Mouse (Mus musculus) hindlimb bud, embryonic 11.5 days (tissue): Measurements from ENCODE around the gene Rcor3.

ENCODE experiments used
- DNase-seq: peaks from one replicate; pipeline ENCODE4 v3.0.0-alpha.2; 2012; ENCODE audit warnings: low read depth, low spot score; ENCODE audit errors: extremely low spot score

Gene Rcor3

DNA sequence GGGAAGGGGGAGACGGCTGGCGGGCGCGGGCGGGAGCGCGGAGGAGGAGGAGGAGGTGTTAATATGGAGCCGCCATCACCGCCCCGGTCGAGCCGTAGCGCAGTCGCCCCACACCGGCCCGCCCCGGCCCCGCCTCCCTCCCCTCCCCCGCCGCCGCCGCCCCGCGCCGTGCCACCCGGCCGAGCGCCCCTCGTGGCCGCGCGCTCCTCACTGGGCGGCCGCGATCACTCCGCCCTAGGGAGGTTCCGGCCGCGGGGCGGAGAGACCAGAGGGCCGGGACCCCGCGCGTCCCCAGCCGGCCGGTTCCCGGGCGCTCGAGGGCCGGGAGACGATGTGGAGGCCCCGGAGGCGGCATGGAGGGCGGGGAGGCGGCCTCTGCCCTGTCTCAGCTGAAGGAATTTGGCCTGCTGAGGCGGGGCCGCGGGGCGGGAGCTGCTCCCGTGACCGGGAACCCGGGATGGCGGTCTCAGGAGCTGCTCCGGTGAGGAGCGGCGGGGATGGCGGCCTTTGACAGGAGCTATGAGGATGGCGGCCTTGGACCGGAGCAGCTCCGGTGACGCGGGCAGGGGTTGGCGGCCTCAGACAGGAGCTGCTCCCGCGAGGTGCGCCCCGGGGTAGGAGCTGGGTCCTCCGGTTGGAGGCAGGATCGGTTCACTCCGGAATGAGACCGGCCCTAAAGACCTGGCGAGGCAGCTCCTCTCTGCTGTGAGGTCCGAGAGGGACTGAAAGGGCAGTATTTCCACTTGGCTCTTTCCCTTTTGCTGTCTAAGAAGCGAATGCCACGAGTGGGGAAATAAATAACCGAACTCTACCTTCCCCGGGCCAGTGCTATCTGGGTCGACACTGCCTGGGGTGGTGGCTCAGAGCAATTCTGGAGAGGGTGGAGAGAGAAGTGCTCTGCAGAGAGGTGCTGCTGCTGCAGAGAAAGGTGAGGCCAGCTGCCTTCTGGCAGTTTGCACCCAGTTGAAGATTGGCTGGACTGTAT is at the start of gene Rcor3:
TSS of gene Rcor3 (minus strand) at position 137 of the 985 bp plus-strand sequence.
- DNase-seq = peak; percentile 22

DNA sequence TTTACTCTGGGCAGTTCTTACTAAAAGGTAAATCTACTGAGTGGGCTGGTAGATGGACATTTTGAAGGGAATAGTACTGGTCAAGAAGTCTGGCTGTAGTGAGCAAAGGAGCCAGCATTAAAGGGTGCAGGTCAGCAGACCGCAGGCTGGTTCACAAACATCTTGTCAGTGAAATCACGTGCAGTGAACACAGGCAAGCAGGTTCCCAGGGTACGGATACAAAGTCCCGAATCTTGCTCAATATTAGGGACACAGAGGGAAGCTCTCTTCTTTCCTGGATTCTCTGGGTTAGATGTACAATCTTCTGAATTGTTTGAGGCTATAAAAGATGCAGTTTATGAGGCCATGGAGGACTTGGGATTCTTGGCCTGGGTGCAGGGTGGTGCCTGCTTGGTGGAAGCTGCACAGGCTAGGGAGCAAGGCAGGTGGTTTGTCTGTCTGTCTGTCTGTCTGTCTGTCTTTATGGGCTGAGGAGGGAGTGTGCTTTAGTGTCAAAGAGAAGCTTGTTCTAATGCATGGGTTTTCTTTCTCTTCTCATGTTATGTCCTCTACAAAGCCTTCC is 43.9 kb upstream of the Rcor3 start:
- no peak for DNase-seq

DNA sequence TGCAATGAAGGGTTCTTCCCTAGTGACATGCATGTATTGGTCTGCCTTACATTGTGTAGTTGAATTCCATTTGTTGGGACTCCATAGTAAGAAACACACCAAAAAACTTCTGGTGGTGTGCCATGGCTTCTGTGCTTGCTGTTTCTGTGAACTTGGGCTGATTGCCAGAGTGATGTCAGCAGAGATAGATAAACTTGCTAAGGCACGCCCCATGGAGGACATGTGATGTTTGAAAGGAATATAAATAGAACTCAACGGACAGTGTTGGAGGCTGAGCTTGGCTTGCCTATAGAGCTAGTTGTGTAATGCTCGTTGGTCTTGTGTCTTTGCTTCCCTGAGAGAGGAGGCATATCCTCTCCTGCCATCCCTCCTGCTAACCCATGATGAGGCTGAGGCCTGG is 42.0 kb upstream of the Rcor3 start:
- DNase-seq = no peak

DNA sequence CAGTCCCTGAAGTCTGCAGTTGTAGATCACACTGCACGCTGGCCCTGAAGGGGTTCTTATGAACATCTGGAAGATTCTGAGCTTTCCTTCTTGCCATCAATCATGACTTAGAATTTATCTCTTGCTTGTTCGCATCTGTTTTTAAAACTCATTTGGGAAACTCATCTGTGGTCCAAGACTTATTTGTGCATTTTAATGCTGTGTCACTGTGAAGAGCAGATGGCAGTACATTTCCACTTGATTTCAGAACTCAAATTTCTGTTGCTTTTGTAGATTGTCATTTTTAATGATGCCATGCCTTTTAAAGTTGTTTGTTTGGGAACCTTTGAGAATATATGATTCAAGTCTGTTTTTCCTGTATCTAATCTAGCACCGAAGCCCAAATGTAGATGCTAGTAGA is 33.6 kb upstream of the Rcor3 start:
- no peak for DNase-seq

DNA sequence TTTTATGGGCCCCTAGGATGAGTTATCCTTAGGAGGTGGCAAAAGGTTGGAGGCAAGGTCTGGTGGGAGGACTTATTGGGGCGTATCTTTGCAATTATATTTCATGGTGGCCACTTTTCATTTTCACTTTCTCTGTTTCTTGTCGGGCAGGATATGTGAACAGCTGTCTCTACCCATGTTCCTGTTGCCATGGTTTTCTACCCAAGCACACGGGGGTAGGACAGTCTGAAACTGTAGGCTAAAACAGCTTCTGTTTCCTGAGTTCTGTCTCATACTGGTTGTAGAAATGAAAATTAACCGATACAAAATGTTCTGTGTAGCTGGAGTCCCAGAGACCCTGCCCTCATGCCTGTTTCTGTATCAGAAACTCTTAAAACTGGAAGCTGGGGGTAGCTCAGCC is 13.3 kb upstream of the Rcor3 start:
- DNase-seq = no peak

DNA sequence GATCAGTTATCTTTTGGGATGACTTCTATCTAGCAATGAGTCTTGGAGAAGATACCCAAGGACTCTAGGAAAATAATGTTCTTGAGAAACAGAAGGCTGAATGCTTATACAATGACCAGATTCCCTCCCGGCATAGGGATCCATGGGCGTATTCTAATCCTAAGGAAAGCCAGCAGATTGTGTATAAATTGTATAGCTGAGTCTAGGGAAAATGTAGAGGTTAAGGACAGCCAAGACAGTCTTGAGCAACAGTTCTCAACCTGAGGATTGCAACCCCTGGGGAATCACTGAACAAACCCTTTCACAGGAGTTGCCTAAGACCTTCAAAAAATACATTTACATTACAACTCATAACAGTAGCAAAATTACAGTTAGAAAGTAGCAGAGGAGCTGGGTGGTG is 2.5 kb upstream of the Rcor3 start:
- no peak for DNase-seq

DNA sequence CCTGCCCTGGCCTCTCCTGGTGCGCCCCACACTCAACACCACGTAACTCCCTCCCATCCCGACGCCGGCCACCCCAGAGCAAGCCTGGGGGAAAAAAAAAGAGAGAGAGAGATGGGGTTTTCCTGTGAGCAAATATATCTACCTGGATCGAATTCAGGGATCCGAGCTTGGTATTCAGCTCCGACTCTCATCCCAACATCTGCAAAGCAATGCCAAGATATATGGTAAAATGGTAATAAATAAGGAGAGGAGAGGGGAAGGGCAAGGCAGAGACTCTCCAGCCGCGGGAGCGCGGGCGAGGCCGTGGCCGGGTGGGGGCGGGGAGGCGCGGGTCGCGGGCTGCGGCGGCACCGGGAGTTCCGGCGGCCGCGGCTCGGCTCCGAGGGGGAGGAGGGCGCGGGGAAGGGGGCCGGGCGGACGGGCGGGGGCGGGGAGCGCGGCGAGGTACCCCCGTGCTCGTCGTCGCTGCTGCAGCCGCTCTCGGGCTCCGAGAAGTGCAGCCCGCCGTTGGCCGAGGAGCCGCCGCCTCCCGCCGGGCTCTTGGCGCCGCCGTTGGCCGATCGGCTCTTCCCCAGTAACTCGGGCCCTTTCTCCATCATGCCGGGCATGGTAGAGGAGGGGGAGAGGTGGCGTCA is 454 bp downstream of the Rcor3 start:
- no peak for DNase-seq

DNA sequence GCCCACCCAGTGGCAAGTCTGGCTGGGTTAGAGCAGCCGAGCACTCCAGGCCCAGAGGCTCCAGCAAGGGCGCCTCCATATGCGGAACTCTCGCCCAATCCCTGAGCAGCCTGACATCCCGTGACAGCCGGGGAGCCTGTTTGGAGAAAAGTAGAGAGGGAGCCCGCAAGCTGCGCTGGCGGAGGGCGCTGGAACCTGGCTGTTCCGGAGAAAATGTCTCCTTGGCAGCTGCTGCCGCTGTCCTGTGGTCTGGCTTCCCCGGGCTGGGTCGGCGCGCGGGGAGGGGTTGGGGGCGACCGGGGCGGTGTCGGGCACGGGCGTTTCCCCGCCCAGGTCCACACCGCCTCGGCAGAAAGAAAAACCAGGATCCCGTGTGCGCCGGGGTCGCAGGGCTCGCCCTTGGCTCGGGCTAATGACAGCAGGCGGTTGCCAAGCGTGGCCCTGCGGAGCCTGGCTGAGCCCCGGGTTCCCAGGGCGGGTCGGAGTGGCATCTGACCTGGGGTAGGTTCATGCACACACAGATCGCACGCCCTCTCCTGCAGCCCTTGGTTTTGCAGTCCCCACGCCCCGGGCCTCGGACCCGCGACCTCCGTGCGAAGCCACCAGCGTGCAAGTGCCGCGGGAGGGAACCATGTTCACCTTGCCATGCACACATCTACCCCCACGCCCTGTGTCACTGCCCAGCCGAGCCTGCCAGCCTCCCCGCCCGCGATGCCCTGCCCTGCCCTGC is 1.1 kb downstream of the Rcor3 start:
- DNase-seq = peak; percentile 49

DNA sequence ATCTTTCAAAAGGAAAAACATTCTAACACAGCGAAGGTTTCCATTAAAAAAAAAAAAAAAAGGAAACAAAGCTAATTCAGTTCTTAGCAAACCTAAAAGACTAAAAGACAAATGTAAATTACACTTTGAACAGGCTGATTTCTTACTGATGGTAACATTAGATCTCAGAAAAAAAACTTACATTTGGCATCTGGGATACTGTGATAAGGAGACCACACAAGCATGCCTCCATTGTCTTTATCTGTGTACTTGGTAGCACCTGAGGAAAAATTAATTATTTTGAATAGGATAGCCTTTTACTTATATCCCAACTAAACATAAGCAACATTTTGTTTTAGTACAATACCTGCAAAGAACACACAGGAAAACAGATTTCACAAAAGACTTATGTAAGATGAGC is 7.7 kb downstream of the Rcor3 start:
- no peak for DNase-seq

DNA sequence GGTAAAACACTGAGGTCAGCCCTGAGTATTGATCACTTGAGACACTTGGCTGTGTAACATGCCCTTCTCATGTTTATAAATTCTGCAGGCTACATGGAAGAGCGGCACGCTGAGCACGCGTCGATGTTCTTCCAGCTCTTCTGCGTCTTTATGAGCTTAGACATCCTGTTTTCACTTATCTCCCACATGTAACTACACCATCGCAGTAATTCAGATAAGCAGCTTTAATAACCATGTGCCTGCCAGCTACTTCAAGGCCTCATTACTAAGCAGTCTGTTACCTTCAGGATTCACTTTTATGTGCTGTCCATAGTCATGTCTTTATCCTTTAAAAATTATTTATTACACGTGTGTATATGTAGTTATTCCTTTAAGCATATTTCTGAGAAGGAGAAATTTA is 9.5 kb downstream of the Rcor3 start:
- no peak for DNase-seq

DNA sequence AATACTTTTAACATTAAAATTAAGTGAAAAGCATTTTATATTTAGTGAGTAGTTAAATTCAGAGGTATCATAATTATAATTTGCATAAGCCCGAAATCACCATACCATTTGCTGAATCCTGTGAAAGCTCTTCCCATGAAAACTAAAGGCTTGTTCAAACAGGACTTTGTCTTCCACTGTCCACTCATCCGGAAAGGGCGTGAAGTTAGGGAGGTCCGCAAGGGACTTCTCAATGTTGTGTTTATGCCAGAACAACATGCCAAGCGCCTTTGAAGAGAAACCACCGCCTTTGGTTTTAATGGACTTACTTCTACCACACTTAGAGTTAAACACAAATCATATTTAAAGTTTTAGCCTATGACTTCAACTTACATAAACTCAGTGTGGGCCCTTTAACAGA is 12.1 kb downstream of the Rcor3 start:
- DNase-seq = no peak

DNA sequence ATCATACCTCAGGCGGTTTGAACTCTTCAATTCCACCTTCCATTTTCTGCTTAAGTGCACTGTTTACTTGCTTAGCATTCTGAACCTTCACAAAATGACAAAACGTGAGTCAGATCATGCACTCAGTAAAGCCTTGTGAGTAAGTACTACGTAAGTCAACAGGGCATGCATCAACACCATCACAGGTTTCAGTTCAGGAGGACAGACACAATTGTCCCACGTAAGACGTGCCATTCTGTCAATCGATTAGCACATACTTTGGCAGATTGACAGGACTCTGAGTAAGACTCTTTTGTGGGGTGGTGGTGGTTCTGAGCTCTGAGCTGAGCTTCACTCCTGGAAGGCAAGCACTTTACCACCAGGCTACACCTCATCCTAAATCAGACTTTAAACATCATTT is 21.6 kb downstream of the Rcor3 start:
- no peak for DNase-seq

DNA sequence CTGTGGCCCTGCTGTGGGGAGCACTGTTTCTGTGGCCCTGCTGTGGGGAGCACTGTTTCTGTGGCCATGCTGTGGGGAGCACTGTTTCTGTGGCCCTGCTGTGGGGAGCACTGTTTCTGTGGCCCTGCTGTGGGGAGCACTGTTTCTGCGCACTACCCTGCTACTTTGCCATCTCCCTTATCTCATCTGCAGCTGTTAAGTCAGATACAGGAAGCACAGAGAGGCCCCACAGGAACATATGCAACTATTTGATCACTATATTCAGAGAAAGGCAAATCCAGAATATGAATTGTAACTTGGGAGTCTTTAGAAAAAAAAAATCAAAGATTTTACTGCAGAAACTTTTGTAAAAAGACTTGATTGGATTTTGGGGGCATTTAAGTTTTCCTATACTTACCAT is 22.5 kb downstream of the Rcor3 start:
- DNase-seq = no peak

DNA sequence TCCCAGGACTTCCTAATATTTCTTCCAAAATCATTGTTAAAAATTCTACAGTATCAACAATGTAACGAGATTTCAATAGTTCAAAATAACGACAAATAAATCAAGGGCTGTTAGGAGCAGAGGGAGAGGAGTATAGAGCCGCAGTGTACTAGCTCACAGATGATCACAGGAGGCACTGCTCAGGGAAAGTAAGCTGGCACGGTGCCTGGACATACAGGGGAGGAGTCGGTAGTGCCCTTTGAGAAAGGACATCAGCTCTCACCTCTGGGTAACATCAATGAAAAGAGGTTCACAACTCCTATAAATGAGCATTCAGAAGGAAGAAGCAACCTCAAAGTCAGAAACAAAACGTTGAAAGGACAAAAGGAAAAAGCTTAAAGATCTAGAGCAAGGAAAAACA is 28.7 kb downstream of the Rcor3 start:
- DNase-seq = no peak

DNA sequence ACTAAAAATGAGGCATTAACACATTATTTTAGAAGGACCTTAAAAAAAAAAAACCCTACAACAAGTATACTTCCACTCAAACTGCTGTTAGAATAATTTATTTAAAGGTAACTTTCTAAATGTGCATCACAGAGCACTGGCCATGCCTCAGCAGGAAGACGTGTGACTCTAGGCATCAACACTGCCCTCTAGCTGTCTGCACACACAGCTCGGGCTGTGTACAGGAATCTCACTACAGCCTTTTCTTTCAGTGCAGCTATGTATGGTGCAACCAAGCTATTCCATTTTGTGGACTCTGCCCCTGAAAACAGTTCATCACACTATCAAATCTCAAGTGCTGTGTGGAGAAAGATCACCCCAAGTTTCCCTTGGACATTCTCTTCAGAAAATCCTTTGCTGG is 30.5 kb downstream of the Rcor3 start:
- DNase-seq = no peak

DNA sequence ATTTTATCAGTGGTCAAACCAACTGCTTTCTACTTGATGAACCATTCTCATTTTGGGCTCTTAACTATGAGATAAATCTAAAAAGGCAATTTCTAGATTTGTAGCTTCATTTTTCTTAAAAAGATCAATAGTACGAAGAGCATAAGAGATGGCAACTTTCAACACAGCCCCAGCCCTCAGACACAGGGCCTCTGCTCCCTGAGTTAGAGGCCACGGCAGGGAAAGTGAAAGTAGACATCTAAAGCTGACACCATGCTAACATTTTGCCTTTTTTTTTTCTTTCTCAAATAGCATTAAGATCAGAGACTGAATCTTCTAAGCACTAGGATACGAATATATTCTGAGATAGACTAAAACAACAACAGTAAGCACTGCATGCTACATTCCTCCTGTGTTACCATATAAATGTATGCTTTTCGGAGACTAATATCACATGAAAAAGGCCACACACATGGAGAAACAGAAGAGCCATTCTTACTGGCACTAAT is 31.9 kb downstream of the Rcor3 start:
- DNase-seq = no peak

DNA sequence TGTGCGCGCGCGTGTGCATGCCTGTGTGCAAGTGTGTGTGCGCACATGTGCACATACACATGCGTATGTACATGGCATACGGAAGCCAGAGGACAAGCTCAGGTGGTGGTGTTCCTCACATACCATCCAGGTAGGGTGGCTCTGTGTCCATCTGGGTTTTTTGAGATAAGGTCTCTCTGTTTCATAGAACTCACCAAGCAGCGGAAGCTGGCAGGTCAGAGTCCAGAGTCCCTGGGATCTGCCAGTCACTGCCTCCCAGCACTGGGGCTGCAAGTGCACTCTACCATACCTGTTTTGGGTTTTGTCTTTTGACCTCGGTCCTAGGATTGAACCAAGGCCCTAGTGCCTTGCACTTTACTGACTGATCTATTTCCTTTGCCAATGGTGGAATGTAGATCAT is 33.8 kb downstream of the Rcor3 start:
- no peak for DNase-seq

DNA sequence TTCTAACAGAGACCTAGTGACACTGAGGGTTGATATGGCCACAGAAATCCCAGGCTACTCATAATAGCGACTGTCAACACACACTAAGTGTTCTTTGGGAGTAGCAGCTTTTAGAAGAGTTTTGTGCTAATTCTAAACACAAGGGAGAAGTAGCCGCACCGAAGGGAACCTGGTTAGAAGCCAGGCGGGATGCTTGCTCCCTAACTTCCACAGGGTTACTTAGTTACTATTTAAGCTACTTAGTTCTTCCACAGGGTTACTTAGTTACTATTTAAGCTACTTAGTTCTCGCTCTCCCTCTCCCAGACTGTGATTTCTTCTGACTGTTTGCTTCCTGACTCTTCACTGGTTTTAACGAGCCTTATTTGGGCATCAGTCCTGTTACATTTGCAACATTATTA is 34.7 kb downstream of the Rcor3 start:
- DNase-seq = no peak

DNA sequence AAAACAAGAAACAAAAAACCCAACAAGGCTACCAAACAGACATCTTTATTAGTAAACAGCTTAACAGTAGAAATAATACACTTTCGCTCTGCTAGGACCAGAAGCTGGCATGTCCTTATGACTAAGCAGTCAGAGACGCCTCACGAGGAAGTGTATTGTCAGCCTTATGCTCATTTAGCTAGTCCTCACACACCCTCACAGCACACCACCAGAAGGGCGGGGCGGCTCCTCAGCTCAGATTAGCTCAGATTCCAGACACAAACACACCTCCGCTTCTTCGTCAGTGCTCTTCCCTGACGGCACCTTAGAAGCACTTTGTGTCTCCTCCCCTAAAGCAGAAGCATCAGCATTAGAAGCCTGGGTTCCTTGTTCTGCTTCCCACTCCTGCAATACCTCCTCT is 36.5 kb downstream of the Rcor3 start:
- no peak for DNase-seq

DNA sequence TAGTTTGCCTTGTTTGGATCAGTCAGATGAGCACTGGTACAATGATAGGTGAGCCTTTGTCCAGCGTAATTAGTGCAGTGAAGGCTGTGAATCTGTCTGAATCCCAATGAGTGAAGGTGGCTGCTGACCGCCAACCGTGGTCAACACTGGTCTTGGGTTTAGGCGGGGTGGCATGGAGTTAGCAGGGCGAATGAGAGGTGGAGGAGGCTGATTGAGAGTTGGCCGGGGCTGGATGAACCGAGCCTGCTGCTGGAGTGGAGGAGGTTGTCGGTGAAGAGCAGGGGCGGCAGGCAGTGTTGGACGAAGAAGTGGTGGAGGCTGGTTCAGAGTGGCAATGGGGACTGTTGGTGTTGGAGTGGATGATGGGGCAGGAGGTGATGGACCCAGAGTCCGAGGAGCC is 37.1 kb downstream of the Rcor3 start:
- no peak for DNase-seq

DNA sequence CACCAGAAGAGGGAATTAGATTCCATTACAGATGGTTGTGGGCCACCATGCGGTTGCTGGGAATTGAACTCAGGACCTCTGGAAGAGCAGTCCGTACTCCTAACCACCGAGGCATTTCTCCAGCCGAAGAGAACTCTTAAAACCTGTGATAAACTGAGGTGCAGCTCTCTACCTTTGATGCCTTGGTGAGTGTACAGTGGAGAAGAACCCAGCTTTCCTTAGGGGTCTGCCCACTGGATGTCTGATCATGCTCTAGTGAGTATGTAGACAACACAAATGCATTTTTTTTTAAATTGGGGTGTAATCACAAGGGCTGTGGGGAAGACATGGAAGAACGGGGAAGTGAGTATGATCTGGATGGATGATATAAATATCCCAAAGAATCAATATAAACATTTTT is 42.2 kb downstream of the Rcor3 start:
- DNase-seq = no peak
